Mouse (Mus musculus) ES-E14 (cell line): ENCODE measurements around the gene Farsa. TPM values are rescaled to one million over a fixed set of nuclear protein-coding genes. Genes with fewer than 3 reads are reported as not detected.
A peak's percentile ranks its signal among the peaks of the same experiment; 100 is the strongest.

Experiments used
- DNase-seq: peaks from one replicate; pipeline ENCODE4 v3.0.0-alpha.2; 2013; ENCODE audit warnings: low read depth, low spot score
- H3K27ac ChIP-seq: 2 replicates; pipeline ENCODE4 v1.5.1; 2012; ENCODE audit warnings: low read depth, mild to moderate bottlenecking, low read length, moderate library complexity, mixed read lengths; ENCODE audit not compliant: poor library complexity, insufficient read depth, severe bottlenecking
- H3K36me3 ChIP-seq: 2 replicates; pipeline ENCODE4 v1.6.1; 2012; ENCODE audit warnings: mild to moderate bottlenecking, low read length, moderate library complexity, mixed read lengths; ENCODE audit not compliant: control insufficient read depth, poor library complexity, insufficient read depth, severe bottlenecking
- H3K4me1 ChIP-seq, 2 experiments: fragments of 150-350 bp in 1 of 2; sonication (generic) in 1 of 2; 2 replicates each; pipeline ENCODE4 v1.6.1; 2012; ENCODE audit warnings: low read length in 2 of 2, mild to moderate bottlenecking in 1 of 2, mixed read lengths in 1 of 2; ENCODE audit not compliant: control insufficient read depth in 2 of 2, insufficient read depth in 2 of 2, poor library complexity in 1 of 2
- H3K4me3 ChIP-seq, 2 experiments: fragments of 150-350 bp in 1 of 2; sonication (generic) in 1 of 2; 2 replicates each; pipeline ENCODE4 v1.5.1; 2012; ENCODE audit warnings: low read length in 2 of 2, low read depth in 1 of 2, mild to moderate bottlenecking in 1 of 2, mixed read lengths in 1 of 2; ENCODE audit not compliant: insufficient read depth in 1 of 2, poor library complexity in 1 of 2, severe bottlenecking in 1 of 2
- H3K9ac ChIP-seq: 2 replicates; pipeline ENCODE4 v1.6.1; 2012; ENCODE audit warnings: low read depth, mild to moderate bottlenecking, low read length, mixed read lengths; ENCODE audit not compliant: poor library complexity, insufficient read depth, severe bottlenecking
- H3K9me3 ChIP-seq: fragments of 150-350 bp; sonication (generic); 2 replicates; pipeline ENCODE4 v1.6.1; 2012; ENCODE audit warnings: low read depth, mild to moderate bottlenecking, low read length; ENCODE audit not compliant: control insufficient read depth, insufficient read depth
- CHD2 ChIP-seq: IDR thresholded peaks from 2 replicates; pipeline ENCODE4 v1.6.1; 2014; ENCODE audit warnings: mild to moderate bottlenecking, low read depth, low read length, inconsistent platforms
- HCFC1 ChIP-seq: IDR thresholded peaks from 2 replicates; pipeline ENCODE4 v1.6.1; 2012; ENCODE audit warnings: low read length, inconsistent platforms, borderline replicate concordance; ENCODE audit not compliant: insufficient read depth
- MAFK ChIP-seq: IDR thresholded peaks from 2 replicates; pipeline ENCODE4 v1.6.1; 2014; ENCODE audit warnings: mild to moderate bottlenecking, low read depth, low read length, inconsistent platforms; ENCODE audit not compliant: insufficient read depth
- ZC3H11A ChIP-seq: IDR thresholded peaks from 2 replicates; pipeline ENCODE4 v1.6.1; 2012; ENCODE audit warnings: low read depth, mild to moderate bottlenecking, inconsistent platforms, low read length, borderline replicate concordance
- ZNF384 ChIP-seq: IDR thresholded peaks from 2 replicates; pipeline ENCODE4 v1.6.1; 2012; ENCODE audit warnings: low read depth, low read length, inconsistent platforms
- in situ Hi-C, 2 experiments: fragments of 600-800 bp; cut with MboI; formaldehyde crosslinking; loops; one replicate each; pipeline ENCODE4 v1.15.1; 2025; ENCODE audit warnings: low sequenced_read_pairs in 2 of 2, inconsistent platforms in 1 of 2; ENCODE audit not compliant: unreplicated experiment in 2 of 2
- total RNA-seq: library from RNA; depleted of rRNA; stranded (reverse); fragments of 300-350 nt; gene quantifications from 2 replicates; pipeline ENCODE4 v1.2.3, GENCODE M21; 2012

Gene Farsa
- total RNA-seq, 1 experiment: 123 TPM

DNA sequence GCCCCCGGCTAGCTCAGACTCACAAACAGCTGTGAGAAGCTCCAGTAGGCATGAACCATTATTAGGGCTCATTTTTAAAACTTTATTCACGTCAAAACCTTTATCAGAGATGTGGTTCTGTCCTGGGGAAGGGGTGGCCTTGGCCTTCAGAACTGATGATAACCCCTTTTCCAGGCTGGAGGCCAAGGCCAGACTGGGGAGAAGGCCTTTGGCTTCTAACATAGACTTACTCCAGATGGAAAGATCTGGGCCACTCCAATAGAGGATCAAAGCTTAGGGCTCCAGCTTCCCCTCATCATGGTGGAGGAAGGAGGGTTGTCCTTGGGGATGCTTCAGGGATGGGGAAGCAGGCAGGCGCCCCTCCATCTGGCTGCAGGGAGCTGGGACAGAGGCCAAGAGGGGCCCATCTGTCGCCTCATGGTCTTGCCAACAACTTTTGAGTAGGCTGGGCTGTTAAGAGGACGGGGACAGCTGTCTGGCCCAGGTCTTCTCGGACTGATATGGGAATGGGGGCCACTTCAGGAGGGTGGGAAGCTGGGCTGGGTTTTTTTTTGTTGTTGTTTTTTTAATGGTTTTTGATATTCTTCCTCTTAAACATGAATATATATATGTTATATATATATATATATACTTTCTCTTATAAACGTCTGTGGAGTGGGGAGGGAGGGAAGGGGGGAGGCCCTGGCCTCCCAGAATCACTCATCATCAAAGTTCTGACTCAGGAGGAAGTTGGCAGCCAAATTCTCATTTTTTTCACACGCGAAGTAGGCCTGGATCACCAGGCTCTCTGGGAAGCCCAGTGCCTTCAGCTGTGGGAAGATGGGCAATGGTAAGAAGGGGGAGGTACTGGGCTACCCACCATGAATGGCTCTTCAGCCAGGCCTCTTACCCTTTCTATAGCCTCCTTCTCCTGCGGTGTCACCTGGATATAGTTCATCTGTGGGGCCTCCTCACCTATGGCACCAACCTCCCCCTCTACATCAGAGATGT is 21.6 kb upstream of the Farsa start:
- DNase-seq: no peak
- H3K9me3 ChIP-seq: no peaks in the 10 kb centered on the region
- no peak overlapping the region for H3K27ac ChIP-seq
- TF ChIP-seq HCFC1 (no peak), ZNF384 (no peak), MAFK (no peak), CHD2 (no peak), ZC3H11A (no peak)
- no peak overlapping the region for H3K9ac ChIP-seq
- peaks cover 43% of the 10 kb centered on the region for H3K36me3 ChIP-seq
- H3K4me1 ChIP-seq: peaks cover 0 to 15% of the 10 kb centered on the region in 2 experiments; a peak in 2 of 4 replicates
- in situ Hi-C loops: no loop called here
- no peak overlapping the region for H3K4me3 ChIP-seq

DNA sequence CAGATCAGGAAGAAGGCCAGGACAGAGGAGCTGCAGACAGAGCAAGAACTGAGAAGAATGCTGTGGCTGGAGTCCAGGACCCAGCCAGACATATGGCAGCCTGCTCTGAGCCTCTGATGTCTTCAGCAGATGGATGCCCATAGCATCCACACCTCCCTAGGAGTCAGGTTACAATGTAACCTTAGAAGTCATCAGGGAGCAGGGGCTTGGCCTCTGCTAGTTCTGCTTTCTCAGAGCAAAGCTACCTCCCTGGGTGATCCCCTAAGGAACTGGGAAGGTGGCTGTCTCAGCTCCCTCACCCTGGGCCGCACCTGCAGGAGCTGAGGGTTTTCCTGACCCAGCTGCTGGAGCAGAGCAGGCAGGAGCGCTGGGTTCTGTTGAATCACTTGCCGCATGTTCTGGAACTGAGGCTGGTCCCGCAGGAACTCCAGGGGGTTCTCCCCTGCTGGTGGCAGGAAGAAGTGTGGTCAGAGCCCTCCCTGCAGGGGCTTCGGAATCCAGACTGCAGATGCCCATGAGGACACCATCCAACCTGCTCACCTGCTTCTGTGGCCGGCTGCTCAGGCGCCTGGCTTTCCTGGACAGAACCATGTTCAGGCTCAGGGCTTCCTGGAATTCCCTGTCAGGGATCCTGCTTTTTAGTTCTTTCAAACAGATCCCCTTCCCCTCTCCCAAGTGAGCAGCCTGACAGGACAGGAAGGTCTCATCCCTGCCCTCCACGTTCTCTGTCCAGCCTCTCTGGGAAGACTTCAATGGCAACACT is 19.5 kb upstream of the Farsa start:
- Histone ChIP-seq H3K9me3 (no peaks in the 10 kb centered on the region), H3K27ac (peak overlapping the region; percentile 10; the same call in 1 of the 2 replicates), H3K9ac (no peak overlapping the region), H3K4me3 (no peak overlapping the region), H3K4me1 (peaks cover 0 to 15% of the 10 kb centered on the region in 2 experiments; a peak in 2 of 4 replicates), H3K36me3 (peaks cover 49% of the 10 kb centered on the region)
- in situ Hi-C loops: no loop called here
- no peak for TF ChIP-seq MAFK
- no peak for TF ChIP-seq ZNF384
- no peak for TF ChIP-seq CHD2
- TF ChIP-seq ZC3H11A: no peak
- no peak for TF ChIP-seq HCFC1
- DNase-seq: no peak

DNA sequence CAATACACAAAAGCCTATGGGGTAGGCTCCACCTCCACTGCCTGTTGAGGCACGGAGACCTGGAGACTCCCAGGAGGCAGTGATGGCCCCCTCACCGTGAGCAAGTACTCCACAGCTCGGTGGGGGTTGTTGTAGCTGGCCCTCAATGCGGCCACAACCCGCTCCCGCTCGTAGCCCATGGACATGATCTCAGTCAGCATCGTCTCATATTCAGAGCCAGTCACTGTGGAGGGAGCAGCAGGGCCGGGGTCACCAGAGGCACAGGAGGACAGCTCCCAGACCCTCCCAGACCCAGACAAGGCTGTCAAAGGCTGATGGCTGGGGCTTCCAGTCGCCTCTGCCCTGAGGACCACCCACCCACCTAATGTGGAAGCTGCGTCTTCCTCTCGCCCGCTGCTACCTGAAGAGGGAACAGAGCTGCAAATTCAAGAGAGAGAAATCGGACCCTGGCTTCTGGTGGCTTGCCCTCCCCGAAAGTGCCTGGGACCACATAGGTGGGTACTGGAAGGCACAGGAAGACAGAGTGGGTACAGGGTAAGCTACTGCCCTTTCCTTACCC is 18.8 kb upstream of the Farsa start:
- in situ Hi-C loops: no loop called here
- Histone ChIP-seq H3K9me3 (no peaks in the 10 kb centered on the region), H3K9ac (no peak overlapping the region), H3K27ac (0 out of 2 replicates have a peak overlapping the region, but pooled peaks have one; percentile 14), H3K4me3 (no peak overlapping the region), H3K36me3 (peaks cover 55% of the 10 kb centered on the region), H3K4me1 (peaks cover 0 to 15% of the 10 kb centered on the region in 2 experiments; a peak in 2 of 4 replicates)
- TF ChIP-seq MAFK (no peak), HCFC1 (no peak), ZNF384 (no peak)
- DNase-seq: no peak

DNA sequence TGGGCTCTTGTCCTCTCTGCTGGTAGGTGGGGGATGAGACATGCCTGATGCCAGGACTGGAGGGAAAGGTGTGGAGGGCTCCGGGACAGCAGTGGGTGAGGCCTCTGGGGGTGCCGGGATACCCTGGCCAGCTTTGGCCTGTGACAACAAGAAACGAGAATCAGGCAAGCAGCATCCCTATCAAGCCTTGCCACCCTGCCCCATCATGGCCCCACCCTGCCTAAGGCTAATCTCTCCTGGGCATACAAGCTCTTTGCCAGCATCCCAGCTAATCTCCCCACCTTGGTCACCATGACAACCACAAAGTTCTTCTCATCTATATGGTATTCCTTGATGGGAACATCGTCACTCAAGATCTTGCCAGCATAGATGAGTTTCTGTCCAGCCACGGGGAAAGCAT is 18.3 kb upstream of the Farsa start:
- H3K4me1 ChIP-seq: peaks cover 0 to 15% of the 10 kb centered on the region in 2 experiments; a peak in 2 of 4 replicates
- H3K4me3 ChIP-seq: no peak overlapping the region
- no peak overlapping the region for H3K9ac ChIP-seq
- H3K9me3 ChIP-seq: no peaks in the 10 kb centered on the region
- in situ Hi-C loops: no loop called here
- no peak overlapping the region for H3K27ac ChIP-seq
- peaks cover 60% of the 10 kb centered on the region for H3K36me3 ChIP-seq
- DNase-seq: no peak
- TF ChIP-seq ZC3H11A: no peak
